Mouse (Mus musculus) megakaryocyte, adult 5-6 weeks (primary cell): ENCODE measurements around the gene Ccdc12. TPM values are rescaled to one million over a fixed set of nuclear protein-coding genes. Genes with fewer than 3 reads are reported as not detected.

Experiments
- total RNA-seq, 2 experiments: library from RNA; stranded (forward) in 1 of 2; stranded (reverse) in 1 of 2; fragments of 153-499, 151-499 nt in 1 of 2; fragments of 221-1000, 200-1000 nt in 1 of 2; gene quantifications; 2 replicates each; pipeline versions ENCODE4 v1.2.3 to v1.2.4; 2015 to 2017

The Ccdc12 gene
- total RNA-seq, 2 experiments from 2014 or later = 180 to 204 TPM

Other genes with a start within 250 kb of the Ccdc12 start
- gene Ptpn23, start 248.3 kb upstream of the Ccdc12 start, total RNA-seq (2015) = 7.2 and 11.5 TPM in 2 replicates
- gene Ptpn23, start 248.3 kb upstream of the Ccdc12 start, total RNA-seq (2017) = 2.9 and 5.9 TPM in 2 replicates
- gene Ngp, start 236.8 kb upstream of the Ccdc12 start, total RNA-seq (2015) = 7,759 and 10,303 TPM in 2 replicates
- gene Ngp, start 236.8 kb upstream of the Ccdc12 start, total RNA-seq (2017) = 2,992 and 4,182 TPM in 2 replicates
- 19.8 and 21.9 TPM in 2 replicates for gene Klhl18, start 179.8 kb upstream of the Ccdc12 start, total RNA-seq (2015)
- gene Klhl18, start 179.8 kb upstream of the Ccdc12 start, total RNA-seq (2017) = 16.7 and 18.8 TPM in 2 replicates
- gene Kif9, start 179.5 kb upstream of the Ccdc12 start, total RNA-seq (2015) = 1.1 and 1.6 TPM in 2 replicates
- 2.2 and 3.3 TPM in 2 replicates for gene Kif9, start 179.5 kb upstream of the Ccdc12 start, total RNA-seq (2017)
- gene Setd2, start 123.9 kb upstream of the Ccdc12 start, total RNA-seq (2015) = 109 and 127 TPM in 2 replicates
- 159 and 176 TPM in 2 replicates for gene Setd2, start 123.9 kb upstream of the Ccdc12 start, total RNA-seq (2017)
- 4.6 and 5.2 TPM in 2 replicates for gene Nradd, start 32.1 kb upstream of the Ccdc12 start, total RNA-seq (2015)
- gene Nradd, start 32.1 kb upstream of the Ccdc12 start, total RNA-seq (2017) = 2.0 and 3.5 TPM in 2 replicates
- gene Nbeal2, start 2.3 kb upstream of the Ccdc12 start, total RNA-seq (2015) = 42.1 and 52.5 TPM in 2 replicates
- 29.1 and 35.9 TPM in 2 replicates for gene Nbeal2, start 2.3 kb upstream of the Ccdc12 start, total RNA-seq (2017)
- not detected in 2 replicates for gene Myl3, start 85.4 kb downstream of the Ccdc12 start, total RNA-seq (2015)
- not detected in 2 replicates for gene Myl3, start 85.4 kb downstream of the Ccdc12 start, total RNA-seq (2017)
- gene Pth1r, start 90.6 kb downstream of the Ccdc12 start, total RNA-seq (2015) = not detected in 2 replicates
- 0.77 TPM in 1 of 2 replicates, not detected in the other for gene Pth1r, start 90.6 kb downstream of the Ccdc12 start, total RNA-seq (2017)
- not detected in 2 replicates for gene Prss42, start 141.7 kb downstream of the Ccdc12 start, total RNA-seq (2015)
- gene Prss42, start 141.7 kb downstream of the Ccdc12 start, total RNA-seq (2017) = not detected in 2 replicates
- gene Prss44, start 157.5 kb downstream of the Ccdc12 start, total RNA-seq (2015) = not detected in 2 replicates
- not detected in 2 replicates for gene Prss44, start 157.5 kb downstream of the Ccdc12 start, total RNA-seq (2017)
- not detected in 2 replicates for gene Prss43, start 170.2 kb downstream of the Ccdc12 start, total RNA-seq (2015)
- gene Prss43, start 170.2 kb downstream of the Ccdc12 start, total RNA-seq (2017) = not detected in 2 replicates
- not detected in 2 replicates for gene Prss45, start 178.1 kb downstream of the Ccdc12 start, total RNA-seq (2015)
- not detected in 2 replicates for gene Prss45, start 178.1 kb downstream of the Ccdc12 start, total RNA-seq (2017)
- not detected in 2 replicates for gene Prss46, start 188.0 kb downstream of the Ccdc12 start, total RNA-seq (2015)
- not detected in 2 replicates for gene Prss46, start 188.0 kb downstream of the Ccdc12 start, total RNA-seq (2017)
- 1.0 TPM in 1 of 2 replicates, not detected in the other for gene Prss50, start 201.5 kb downstream of the Ccdc12 start, total RNA-seq (2015)
- 0.15 TPM in 1 of 2 replicates, not detected in the other for gene Prss50, start 201.5 kb downstream of the Ccdc12 start, total RNA-seq (2017)
- 0.29 and 0.48 TPM in 2 replicates for gene Als2cl, start 223.4 kb downstream of the Ccdc12 start, total RNA-seq (2015)
- 0.61 and 2.9 TPM in 2 replicates for gene Als2cl, start 223.4 kb downstream of the Ccdc12 start, total RNA-seq (2017)
- 0.05 TPM in 1 of 2 replicates, not detected in the other for gene Tmie, start 223.6 kb downstream of the Ccdc12 start, total RNA-seq (2015)
- not detected in 2 replicates for gene Tmie, start 223.6 kb downstream of the Ccdc12 start, total RNA-seq (2017)